Mouse (Mus musculus) bone marrow, adult 2 months (tissue): Measurements from ENCODE around the gene Nadk2. TPM values are rescaled to one million over a fixed set of nuclear protein-coding genes. Genes with fewer than 3 reads are reported as not detected.

Source experiments
- H3K27ac ChIP-seq: fragments of 200-500 bp; 2 replicates; pipeline ENCODE4 v1.5.1; 2012; ENCODE audit warnings: low read depth, mild to moderate bottlenecking, control low read depth, inconsistent platforms, low read length; ENCODE audit not compliant: control insufficient read depth, poor library complexity, insufficient read depth
- H3K4me1 ChIP-seq: fragments of 200-500 bp; 2 replicates; pipeline ENCODE4 v1.6.1; 2011; ENCODE audit warnings: low read length; ENCODE audit not compliant: control insufficient read depth, insufficient read depth
- H3K4me3 ChIP-seq: fragments of 200-500 bp; replicated peaks from 2 replicates; pipeline ENCODE3; 2011; ENCODE audit warnings: mild to moderate bottlenecking, low read depth, low read length, control low read depth; ENCODE audit not compliant: control insufficient read depth
- CTCF ChIP-seq: fragments of 200-500 bp; IDR thresholded peaks from 2 replicates; pipeline ENCODE4 v1.5.1; 2011; ENCODE audit warnings: low read length, control low read depth; ENCODE audit not compliant: control insufficient read depth, insufficient read depth
- POLR2A ChIP-seq: fragments of 200-500 bp; IDR thresholded peaks from 2 replicates; pipeline ENCODE4 v1.6.1; 2011; ENCODE audit warnings: low read depth, mild to moderate bottlenecking, control low read depth, low read length, borderline replicate concordance; ENCODE audit not compliant: control insufficient read depth
- WGBS: fragments of 180-500 bp; shearing (Covaris S2); methylation state at CpG from one replicate; pipeline ENCODE4 v1.1.7; 2018; 5-methylcytosine and 5-hydroxymethylcytosine counted together
- polyA plus RNA-seq: library from polyadenylated mRNA; stranded (reverse); fragments of >200 nt; gene quantifications from 2 replicates; pipeline ENCODE4 v1.2.4, GENCODE M21; 2011; ENCODE audit warnings: low replicate concordance; ENCODE audit not compliant: missing spikeins, insufficient read depth, insufficient read length

Nadk2 gene
- polyA plus RNA-seq, 1 experiment, result 70.0 TPM

DNA sequence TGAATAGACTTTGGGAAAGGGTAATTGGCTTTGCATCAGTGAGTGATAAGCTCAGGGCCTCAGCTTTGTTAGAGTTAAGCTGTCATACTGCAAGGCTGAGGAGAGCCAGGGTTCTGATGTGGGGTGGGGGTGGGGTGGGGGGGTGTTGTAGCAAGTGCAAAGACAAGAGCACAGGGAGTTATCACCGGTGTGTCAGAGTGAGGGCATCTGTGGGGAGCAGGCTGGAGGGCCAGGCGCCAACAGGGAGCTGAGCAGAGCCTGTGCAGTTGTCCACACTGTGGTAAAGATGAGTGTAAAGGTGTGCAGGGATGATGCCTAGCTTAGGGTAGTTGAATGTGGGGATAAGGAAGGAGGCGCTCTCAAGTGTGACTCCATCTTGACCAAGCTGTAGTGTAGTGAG, 10.2 kb downstream of the Nadk2 start:
- H3K27ac ChIP-seq, result no peak overlapping the region
- no peak overlapping the region for H3K4me3 ChIP-seq
- TF ChIP-seq CTCF (no peak), POLR2A (no peak)
- H3K4me1 ChIP-seq, result no peaks in the 10 kb centered on the region; the same call in 1 of the 2 replicates
- 76% methylated on average over 3 of the region's 3 CpGs for WGBS

DNA sequence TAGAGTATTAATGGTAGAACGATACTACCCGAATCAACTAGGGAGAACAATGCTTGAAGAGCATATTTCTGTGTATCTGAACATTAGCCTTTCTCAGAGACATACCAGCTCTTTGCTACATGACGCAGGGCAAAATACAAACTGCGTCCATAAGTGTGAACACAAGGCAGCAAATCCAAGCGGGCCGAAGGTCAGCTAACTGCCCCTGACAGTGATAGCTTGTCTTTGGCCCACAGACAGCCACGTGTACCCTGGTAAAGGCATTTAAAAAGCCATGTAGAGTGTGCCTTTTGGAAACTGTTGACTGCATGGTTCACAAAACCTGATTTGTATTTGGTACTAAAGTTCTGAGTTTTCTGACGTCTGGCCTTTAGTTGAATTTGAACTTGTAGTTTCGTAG, 11.7 kb downstream of the Nadk2 start:
- Histone ChIP-seq H3K4me3 (no peak overlapping the region), H3K27ac (no peak overlapping the region), H3K4me1 (peaks cover 2% of the 10 kb centered on the region)
- TF ChIP-seq CTCF, result no peak
- TF ChIP-seq POLR2A, result no peak
- 90% methylated on average over 9 of the region's 9 CpGs for whole genome bisulfite sequencing

DNA sequence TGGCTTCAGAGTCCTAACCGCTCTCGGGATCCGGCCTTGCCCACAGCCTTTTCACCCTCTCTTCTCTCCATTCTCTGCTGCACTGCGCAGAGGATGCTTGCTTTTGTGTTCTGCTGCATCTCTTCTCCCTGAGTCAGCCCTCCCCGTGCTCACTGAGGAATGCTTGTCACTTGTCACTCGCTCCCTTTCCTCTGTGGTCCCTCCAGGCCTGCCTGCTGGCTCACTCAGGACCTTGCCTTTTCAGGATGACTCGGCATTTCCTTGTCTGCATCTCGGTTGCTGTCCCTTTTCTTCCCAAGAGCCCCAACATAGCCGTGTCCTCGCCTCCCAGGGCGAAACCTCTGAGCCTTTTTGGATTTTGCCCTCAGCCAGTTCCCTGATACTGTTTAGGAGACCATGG, 15.8 kb downstream of the Nadk2 start:
- 66% methylated on average over 11 of the region's 11 CpGs for WGBS
- Histone ChIP-seq H3K4me1 (peaks cover 2% of the 10 kb centered on the region), H3K27ac (no peak overlapping the region), H3K4me3 (no peak overlapping the region)
- TF ChIP-seq CTCF (no peak), POLR2A (no peak)

DNA sequence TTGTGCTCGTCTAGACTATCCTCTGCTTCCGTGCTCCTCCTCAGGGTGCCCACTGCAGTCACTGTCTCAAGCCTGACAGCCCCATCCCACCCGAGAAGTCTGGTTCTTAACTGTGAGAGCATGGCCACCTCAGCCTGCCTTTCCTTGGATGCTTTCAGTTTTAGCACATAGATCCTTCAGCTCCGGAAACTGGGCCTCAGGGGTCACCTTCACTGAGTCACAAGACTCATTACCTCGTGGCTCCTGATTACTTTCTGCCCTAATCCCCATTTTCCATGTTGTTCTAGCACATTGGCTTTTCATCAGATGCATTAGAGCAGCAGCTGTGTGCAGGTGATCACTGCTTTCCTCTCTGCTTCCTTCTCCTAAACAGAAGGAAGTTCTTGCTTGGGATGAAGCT, 16.4 kb downstream of the Nadk2 start:
- H3K4me3 ChIP-seq, result no peak overlapping the region
- H3K27ac ChIP-seq, result no peak overlapping the region
- H3K4me1 ChIP-seq, result peaks cover 2% of the 10 kb centered on the region
- TF ChIP-seq POLR2A, result no peak
- no peak for TF ChIP-seq CTCF
- WGBS, result 77% methylated on average over 5 of the region's 5 CpGs

DNA sequence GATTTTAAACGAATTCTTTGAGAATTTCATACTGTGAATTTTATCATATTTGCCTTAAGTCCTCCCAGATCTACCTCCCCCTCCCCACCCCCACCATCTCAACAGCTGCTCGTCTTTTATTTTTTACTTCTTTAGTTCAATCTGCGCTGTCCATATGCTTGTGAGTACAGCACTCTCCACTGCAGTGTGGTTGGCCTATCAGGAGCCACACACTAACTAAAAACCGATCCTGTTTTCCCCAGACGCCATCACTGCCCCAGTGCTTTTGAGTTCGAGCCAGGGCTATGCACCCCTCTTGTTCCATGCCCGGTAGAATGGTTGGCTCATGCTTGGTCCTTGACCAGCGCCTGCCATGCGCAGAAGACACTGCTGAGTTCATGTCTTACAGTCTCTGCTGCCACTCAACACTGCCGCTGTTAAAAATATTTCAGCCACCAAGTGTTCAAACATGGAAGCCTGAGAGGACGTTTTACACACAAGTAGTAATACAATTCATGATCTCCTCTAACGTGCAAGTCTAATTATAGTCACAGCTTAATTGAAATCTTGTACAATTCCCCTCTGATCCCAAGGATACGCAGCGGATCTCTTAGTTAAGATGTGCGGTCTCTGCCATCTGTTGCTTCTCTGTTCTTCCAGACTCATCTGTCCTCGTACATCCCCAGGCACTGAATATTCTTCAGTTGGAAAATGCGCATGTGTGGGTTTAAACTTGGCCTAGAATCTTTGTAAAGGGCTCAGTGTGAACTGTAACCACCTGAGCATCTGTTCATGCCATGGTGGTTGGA, 17.0 kb downstream of the Nadk2 start:
- no peak for TF ChIP-seq CTCF
- no peak for TF ChIP-seq POLR2A
- 85% methylated on average over 17 of the region's 17 CpGs for WGBS
- Histone ChIP-seq H3K4me3 (no peak overlapping the region), H3K4me1 (peaks cover 2% of the 10 kb centered on the region), H3K27ac (no peak overlapping the region)

DNA sequence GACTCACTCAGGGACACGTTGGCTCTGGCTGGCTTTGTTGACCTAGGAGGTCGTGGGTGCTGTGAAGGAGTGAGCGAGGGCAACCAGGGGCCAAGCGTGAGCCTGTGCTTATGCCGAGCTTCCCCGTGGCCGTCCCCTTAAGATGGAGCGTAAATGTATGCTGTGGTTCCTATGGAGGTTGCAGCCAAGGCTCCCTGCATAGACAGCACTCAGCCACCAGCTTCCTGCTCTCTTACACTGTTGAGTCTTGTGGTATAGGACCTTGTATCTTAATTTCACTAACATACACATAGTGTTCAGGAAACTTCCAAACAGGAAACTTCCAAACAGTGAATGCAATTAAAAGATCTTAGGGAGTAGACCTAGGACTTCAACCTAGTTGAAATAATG, 17.6 kb downstream of the Nadk2 start:
- 89% methylated on average over 8 of the region's 8 CpGs for WGBS
- H3K4me3 ChIP-seq, result no peak overlapping the region
- H3K4me1 ChIP-seq, result peaks cover 2% of the 10 kb centered on the region
- TF ChIP-seq CTCF (no peak), POLR2A (no peak)
- no peak overlapping the region for H3K27ac ChIP-seq

DNA sequence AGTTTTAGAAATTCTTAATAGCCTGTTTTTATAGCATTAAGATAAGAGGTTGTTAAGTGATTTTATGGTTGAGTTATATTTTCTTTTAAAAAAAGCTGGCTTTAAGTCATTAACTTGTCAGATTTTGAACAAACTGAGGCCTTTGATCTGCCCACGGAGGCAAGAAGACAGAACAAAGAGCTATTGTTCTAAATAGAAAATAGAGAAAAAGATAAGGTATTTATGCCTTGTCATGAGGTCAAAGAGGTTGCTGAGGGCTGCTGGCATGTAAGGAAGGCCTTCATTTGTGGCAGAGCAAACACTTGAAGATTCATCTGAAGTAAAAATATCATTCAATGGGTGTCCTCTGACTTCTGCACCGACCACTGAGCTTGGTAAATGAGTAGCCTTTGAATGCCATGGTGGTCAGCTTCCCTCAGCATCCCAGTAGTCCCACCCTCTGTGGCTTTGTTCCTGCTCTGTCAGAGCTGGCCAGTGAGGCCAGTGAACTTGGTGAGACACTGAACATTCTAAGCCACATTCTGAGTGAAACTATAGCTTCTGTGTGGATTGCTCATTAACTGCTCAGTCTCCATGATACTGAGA, 18.2 kb downstream of the Nadk2 start:
- H3K4me3 ChIP-seq, result no peak overlapping the region
- WGBS, result 75% methylated on average over 2 of the region's 2 CpGs
- H3K27ac ChIP-seq, result no peak overlapping the region
- TF ChIP-seq CTCF, result no peak
- no peak for TF ChIP-seq POLR2A
- H3K4me1 ChIP-seq, result peaks cover 2% of the 10 kb centered on the region

DNA sequence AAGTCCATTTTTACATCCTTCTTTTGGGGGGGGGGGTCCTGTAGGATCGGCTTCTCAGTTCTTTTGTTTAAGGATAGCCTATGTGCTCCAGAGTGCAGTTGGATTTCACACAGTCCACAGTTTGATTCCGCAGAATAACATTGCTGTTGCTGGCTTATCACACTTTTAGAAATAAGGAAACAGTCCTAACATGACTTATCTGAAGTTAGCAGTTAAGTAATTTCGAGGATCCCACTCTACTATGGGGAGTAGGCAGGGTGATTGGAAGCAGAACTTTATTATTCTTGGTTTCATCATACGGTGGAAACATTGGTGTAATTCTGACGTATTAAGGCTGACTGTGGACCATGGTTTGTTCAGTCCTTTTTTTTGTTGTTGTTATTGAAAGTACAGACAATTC, 19.6 kb downstream of the Nadk2 start:
- TF ChIP-seq POLR2A (no peak), CTCF (no peak)
- peaks cover 2% of the 10 kb centered on the region for H3K4me1 ChIP-seq
- no peak overlapping the region for H3K27ac ChIP-seq

DNA sequence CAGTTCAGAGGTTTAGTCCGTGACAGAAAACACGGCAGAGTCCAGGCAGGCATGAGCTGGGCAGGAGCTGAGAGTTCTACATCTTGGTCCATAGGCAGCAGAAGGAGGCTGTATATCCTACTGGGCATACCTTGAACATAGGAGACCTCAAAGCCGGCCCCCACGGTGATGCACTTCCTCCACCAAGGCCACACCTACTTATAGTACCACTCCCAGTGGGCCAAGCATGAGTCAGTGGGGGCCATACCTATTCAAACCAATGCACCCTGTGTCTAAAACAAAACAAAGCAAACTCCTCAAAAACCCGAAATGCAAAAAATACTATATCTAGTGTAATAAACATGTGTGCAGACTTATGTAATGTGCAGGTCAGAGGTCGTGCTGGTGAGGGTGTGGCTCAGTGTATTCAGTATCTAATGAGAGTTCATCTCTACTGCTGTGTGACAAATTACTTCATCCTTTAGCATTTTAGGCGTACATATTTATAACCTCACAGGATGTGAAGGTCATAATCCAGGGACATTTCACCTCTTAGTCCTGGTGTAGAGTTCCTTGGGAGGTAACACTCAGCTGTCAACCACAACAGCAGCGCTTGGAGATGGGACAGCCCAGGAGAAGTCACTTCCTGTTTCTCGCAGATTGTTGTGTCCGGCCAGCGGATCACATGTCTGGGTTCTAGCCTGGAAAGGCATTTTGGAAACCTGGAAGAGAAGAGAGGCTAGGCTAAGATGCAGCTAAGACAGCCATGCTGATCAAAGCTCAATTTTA, 22.7 kb downstream of the Nadk2 start:
- Histone ChIP-seq H3K27ac (no peak overlapping the region), H3K4me3 (no peak overlapping the region), H3K4me1 (no peaks in the 10 kb centered on the region; the same call in 1 of the 2 replicates)
- WGBS, result 78% methylated on average over 11 of the region's 11 CpGs
- TF ChIP-seq CTCF (no peak), POLR2A (no peak)

More for the DNA sequence above, 19.6 kb downstream of the Nadk2 start:
- H3K4me3 ChIP-seq, result no peak overlapping the region
- WGBS, result 64% methylated on average over 5 of the region's 5 CpGs
